Mouse (Mus musculus) spleen, adult 18-20 months (tissue): Measurements from ENCODE around the gene Clock.

Source experiments
- DNase-seq, 2 experiments: peaks; one replicate each; pipeline ENCODE4 v3.0.0; 2022; ENCODE audit warnings: mixed read lengths in 2 of 2

Clock gene

DNA sequence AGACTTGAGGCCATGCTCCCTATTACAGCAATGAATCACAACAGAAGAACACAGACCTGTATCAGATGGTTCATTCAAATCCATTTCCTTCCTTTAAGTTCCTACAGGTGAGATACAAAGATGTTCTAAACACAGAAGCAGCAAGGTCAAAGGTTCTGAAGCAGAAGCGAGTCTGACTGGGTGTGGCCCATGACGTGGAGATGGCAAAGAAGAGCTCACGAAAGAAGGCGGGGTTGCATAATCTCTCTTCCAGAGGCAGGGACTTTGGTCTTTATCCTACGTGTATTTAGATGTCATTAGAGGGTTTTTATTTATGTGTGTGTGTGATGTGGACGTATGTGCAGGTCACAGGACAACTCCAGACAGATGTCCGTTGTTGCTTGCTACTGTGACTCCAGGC, 126.9 kb downstream of the Clock start:
- DNase-seq: no peak

DNA sequence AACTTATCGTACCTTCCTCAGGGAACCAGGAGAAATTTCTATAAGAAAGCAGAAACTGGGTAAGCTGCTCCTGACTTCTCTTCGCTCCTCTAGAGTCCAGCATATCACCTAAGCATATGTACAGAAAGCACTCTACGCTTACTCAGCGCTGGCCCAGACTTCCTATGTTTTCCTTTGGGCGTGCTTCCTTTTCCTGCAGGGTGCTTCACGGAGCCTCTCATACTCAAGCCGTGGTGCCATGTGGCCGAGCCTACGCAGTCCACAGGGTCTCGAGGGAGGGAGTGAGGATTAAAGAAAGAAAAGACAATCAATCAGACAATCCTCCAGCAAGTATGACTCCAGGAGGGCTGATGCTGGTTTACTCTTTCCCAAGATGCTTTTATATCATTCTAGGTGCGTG, 127.8 kb downstream of the Clock start:
- DNase-seq: no peak

DNA sequence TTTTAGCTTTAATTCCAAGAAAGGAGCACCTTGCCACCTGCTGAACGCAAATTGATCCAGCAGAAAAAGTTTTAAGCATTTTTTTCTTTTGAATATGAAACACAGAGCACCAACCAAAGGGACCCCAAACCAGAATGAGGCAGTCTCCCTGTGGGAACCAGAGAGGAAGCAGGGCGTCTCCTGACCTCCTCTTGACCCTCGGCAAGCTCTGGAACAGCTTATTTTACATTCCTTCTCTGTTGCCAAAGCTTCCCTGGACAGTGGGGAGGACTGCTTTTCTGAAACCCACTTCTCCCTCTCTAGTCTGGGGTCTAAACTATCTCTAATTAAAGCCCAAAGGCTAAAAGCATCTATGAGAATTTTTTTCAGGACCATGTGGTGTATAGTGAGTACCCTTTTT, 128.2 kb downstream of the Clock start:
- no peak for DNase-seq

DNA sequence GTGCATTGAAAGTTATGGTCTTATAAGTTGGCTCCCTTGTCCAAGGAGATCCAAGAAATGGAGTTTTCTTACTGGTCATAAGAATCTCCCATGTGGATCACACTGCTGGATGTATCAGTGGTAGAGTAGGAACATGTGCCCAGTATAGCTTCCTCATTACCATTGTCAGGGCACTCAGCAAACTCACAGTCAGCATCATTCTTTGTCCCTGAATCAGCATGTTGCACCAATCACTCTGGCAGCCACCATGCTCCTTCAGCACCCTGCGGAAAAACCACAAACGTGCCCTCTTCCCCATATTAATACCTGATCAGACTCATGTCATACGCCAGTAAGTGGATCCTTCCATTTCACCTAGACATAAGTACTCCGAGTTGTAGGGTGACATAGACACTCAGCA, 129.5 kb downstream of the Clock start:
- DNase-seq: no peak

DNA sequence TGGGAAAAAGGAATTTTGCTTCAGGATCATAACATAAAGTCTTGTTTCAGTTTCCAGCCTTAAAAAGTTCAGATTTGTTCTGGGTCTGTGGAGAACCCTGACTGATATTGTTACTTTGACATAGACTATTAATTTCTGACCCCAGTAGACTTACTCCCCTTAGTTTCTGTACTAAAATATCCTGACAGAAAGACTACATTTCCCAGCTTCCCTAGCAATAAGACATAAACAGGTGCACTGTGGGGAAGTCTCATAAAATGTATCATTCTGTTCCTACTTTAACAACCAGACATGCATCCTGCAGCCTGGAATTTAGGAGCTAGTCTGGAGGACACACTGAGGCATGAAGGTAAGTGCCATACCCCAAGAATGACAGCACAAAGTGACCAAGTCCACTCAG, 133.6 kb downstream of the Clock start:
- DNase-seq: no peak

DNA sequence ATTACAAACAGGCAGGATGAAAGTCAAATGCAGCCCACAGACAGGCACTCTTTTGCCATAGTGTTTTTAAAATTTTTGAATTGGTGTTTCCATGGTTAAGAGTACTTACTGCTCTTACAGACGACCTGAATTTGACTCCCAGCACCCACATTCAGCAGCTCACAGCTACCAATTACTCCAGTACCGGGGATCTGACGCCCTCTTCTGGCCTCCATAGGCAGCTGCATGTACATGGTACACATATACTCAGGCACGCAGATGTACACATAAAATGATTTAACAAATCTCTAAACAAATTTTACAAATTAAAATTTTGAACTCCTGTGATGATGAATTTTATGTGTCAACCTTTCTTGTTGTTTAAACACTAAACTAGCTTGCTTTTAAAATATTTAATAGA, 134.1 kb downstream of the Clock start:
- DNase-seq: no peak

DNA sequence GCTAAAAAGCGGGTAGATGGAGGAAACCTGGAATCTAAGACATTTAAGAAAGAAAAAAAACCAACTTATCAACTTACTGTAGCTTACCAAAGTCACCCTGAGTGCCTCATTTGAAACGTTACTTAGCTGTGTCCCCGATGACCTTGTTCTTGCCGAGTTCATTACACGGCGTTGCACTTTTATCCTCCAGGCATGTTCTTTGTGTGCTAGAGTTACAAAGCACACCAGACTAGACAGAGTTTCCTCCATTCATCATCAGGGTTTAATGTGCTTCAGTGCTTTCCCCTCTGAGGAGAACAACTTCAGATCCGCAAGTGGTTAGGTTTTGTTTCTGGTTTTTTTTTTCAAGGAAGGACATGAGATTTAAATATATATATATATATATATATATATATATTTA, 139.8 kb downstream of the Clock start:
- no peak for DNase-seq

DNA sequence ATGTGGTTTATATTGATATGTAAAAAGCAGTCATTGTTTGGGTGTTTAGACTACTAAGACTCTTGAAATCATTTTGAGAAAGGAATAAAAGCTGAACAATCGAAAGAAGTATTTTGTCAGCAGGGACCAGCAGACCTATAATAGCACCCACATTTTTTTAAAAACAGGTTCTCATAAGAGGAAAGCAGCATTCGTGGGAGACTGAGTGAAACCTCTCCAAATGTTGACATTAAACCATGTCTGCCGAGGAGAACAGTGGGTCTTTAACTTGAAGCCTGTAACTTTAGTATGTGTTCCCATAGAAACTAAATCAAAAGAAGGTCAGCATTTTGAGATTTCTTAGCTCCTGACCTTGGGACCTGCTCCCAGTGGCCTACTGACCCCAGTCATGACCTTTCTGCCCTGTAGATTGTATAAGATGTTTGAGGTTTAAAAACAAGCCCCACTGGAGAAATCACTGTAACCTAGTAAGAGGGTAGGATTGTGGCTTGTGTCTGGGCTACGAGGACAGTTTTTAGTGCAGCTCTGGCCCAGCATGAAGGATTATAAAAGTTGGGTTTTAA, 140.7 kb downstream of the Clock start:
- no peak for DNase-seq

DNA sequence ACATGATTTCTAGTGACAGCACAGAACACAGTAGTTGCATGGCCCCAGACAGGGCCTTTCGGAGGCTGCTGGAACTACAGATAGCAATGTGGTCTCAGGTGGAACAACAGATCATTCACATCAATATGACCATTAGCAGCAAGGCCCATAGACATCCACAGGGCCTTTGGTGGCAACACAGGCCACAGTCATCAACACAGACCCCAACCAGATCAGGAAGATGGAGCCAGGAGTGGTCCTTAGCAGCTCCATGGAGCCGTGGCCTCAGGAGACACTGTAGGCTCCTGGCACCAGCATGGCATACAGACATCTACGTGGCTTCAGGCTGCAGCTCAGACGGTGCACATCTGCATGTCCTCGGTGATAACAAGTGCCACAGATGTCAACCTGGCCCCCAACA, 141.7 kb downstream of the Clock start:
- DNase-seq: no peak

DNA sequence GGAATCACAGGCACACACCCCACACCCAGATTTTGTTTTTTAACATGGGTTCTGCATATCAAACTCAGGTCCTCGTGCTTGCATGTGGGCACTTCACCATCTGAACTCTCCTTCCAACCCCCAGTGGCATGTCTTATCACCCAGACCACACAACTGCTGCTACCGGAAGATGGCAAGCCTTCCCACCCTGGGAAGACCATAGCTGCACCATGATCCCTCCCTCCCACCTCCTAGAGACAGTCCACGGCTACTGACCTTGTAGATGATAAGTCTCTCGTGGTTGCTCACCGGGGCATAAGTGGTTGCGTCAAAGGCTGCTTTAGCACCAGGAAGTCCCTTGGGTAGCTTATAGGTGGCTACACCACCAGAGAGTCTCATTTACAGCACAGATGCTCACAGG, 143.1 kb downstream of the Clock start:
- no peak for DNase-seq

DNA sequence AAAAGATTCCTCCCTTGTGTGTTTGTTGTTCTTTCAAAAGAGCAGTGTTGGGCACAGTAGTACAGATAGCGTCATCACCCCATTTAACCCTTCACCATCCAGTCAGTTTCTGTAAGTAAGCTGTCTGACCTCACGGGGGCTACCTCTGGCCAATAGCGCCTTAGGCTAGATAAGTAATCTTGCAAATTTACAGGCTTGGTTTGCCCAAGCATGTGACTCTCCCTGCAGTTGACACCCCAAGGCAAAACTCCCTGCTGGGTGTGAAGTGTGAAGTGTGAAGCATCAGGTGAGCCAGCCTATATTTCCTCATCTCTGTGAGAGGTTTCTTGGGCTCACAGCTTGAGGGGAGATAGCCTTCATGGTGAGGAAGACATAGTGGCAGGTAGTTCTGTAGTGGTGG, 144.5 kb downstream of the Clock start:
- no peak for DNase-seq
